Mouse (Mus musculus): Measurements from ENCODE around the gene Zfp536.

- TF ChIP-seq CTCF (IDR thresholded peaks at IDR 0.05): no peak
- TF ChIP-seq POLR2A (IDR thresholded peaks at IDR 0.05; ENCODE audit: insufficient read depth, low read depth, low read length): no peak
- no peak for TF ChIP-seq EP300 (IDR thresholded peaks at IDR 0.05; ENCODE audit: insufficient read depth, low read depth, low read length)
These were observed 36.5 kb upstream of the Zfp536 start for GRCm38 (mm10) chr7:37809908-37810307.

All from heart, adult 2 months (tissue).